Mouse (Mus musculus) cerebellum, adult 11-12 months (tissue): Measurements from ENCODE around the gene Vax2.

Experiments used
- DNase-seq: peaks from one replicate; pipeline ENCODE4 v3.0.0; 2022

Vax2 gene

DNA sequence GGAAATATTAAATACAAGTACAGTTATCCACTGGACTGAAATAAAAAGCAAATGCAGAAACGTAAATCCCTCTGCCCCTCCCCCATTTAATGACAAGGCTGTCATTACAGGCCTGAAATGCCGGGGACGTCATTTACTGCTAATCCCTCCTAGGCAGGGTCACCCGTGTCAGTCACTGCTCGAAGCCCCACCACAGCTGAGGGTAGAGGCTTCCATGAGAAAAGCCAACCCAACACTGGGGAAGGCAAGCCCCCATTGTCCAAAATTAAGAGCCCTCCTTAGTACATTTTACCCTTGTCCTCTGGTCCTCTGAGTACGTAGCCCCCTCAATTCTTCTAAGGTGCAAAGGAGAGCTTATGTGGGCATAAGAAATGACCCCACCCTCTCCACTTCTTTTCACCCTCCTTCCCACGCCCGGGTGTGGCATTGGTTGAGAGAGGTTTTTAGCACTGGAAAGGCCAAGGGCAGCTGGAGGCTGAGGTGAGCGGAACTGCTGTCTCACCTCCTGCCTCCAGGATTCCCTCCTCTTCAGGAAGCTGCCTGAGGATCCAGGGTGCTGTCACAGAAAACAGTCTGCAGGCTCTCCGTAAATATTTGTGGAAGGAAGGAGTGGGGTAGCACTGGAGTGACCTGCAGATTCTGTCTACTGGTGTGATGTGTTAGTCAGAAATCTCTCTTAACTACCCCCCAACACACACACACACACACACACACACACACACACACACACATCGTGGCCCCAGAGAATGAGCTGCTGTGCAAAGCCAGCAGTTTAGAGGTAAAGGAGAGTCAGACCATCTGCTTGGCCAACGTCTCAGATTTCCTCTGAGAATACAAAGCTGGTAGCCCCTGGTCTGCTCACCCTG lies 2.4 kb downstream of the Vax2 start:
- DNase-seq, result no peak

DNA sequence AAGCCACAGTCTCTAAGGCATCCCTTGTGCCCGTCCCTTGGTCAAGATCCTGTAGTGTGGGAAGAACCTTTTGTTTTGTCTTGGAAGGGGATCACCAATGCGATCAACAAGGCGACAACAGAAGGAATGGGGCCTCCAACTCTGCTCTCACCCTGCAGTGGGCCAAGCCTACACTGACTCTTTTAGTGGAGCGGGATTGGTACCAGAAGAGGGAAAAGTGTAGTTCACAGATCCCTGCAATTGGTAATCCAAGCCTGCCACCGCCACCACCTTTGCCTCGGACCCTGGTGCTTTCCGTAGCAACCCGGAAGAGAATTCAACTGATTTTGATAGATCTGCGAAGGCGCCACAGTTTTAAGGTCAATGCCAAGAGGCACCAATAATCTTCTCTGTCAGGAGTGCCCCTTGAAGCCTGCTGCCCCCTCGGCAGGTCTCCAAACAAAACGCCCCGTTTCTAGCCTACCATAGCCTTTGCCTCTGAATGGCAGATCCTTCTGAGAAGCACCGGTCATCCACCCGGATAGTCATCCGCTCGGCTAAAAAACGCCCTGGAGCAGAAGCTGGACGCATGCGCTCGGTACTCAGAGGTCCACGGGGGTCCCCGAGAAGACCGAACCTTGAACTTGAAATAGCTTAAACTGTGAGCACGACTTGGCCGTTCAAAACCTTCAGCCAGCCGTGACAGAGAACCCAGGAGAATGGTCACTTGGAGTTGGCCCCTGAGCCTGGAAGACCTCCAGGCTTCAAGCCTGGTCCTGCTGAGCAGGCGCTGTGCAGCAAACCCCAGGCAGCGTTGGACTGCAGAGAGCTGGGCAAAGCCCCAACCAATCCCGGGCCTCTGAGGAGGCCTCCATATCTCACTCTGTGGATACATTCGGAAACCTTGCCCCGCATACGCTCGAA lies 3.4 kb downstream of the Vax2 start:
- DNase-seq, result no peak

DNA sequence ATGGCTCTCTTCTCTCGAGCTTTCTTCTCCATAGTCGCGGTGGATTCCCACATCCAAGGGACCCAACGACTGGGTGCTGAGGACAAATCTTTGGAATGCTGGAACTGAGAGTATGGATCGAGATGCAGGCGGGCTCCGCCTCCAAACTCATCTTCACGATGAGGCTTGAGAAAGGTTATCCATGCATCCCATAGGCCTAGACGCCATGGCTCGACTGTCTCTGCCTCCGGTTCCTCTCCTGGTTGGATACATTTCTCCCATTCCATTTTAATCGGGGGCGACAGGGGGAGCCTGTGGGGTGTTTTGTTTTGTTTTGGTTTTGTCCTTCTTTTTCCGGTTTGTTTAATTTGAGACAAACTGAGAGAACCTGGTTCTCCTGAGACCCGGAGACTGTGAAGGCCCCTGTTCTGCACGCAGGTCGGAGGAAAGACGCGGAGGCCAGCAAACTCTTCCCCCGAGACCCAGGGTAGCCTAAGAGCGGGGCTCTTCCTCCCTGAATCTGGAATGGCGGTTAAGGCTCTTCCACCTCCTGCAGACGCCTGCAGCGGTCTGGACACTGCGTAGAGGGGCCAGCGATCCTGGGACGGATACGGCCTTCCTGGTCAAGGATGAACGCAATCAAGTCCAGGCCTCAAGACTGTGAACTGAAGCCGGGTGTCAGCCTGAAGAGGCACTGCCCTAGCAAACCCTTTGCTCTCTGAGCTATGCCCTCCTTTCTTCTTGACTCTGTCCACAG lies 4.6 kb downstream of the Vax2 start:
- DNase-seq, result no peak

DNA sequence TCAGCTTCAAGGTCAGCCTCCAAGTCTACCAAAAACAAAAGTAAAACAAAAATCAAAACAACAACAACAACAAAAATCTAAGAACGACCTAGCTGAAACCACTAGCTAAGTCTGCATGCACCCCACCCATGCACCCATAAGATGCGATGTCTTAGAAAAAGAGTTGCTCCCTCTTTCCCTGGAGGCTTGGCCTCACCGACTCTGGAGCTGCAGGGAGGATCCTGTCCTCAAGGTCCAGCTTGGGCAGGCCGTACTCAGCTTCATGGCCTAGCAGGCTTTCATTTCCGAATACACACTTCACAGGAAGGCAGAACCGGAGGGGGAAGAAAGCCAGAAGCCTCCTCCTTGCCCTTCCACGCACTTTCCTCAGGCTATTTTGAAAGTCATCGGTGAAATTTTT lies 6.0 kb downstream of the Vax2 start:
- DNase-seq, result no peak

DNA sequence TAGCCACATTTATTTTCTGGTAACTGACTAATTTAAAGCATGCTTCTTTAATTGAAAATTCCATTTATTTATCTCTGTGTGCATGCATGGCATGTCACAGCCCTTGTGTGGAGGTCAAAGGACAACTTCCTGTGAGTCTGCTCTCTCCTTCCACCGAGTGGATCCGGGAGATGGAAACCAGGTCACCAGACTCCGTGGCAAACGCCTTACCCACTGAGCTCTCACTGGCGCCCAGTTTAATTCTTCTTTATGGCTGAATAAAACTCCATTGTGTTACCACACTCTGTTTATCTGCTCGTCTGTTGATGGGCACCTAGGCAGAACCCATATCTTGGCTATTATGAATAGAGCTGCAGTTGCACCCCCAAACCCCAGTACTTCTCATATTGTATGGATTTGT lies 11.5 kb downstream of the Vax2 start:
- DNase-seq, result no peak

DNA sequence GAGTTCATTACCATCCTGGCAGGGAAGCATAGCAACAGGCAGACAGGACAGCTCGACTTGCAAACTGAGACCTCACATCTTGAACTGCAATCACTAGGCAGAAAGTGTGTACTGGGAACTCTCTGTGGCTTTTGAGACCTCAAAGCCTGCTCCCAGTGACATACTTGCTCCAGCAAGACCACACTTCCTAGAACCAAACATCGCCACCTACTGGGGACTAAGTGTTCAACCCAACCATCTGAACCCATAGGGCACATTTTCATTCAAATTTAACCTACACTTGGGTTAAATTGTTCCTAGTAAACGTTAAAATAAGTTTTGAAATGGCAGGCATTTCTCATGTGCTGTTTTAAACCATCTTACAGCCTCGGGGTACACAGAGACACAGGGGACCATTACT lies 16.1 kb downstream of the Vax2 start:
- no peak for DNase-seq

DNA sequence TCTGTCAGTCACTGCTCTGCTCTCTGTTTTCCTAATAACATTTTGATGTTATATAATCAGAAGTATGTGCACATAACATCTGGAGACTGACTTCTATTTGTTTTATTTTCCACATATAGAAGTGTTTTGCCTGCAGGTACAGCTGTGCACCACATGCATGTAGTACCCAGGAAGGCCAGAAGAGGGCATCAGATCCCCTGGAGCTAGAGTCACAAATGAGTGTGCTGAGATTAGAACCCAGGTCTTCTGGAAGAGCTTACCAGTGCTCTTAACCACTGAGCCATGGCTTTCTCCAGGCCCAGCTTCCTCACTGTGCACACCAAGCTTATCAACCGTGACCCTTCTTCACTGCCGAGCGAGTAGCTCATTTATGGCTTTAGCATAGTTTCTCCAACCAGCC lies 17.4 kb downstream of the Vax2 start:
- DNase-seq, result no peak

DNA sequence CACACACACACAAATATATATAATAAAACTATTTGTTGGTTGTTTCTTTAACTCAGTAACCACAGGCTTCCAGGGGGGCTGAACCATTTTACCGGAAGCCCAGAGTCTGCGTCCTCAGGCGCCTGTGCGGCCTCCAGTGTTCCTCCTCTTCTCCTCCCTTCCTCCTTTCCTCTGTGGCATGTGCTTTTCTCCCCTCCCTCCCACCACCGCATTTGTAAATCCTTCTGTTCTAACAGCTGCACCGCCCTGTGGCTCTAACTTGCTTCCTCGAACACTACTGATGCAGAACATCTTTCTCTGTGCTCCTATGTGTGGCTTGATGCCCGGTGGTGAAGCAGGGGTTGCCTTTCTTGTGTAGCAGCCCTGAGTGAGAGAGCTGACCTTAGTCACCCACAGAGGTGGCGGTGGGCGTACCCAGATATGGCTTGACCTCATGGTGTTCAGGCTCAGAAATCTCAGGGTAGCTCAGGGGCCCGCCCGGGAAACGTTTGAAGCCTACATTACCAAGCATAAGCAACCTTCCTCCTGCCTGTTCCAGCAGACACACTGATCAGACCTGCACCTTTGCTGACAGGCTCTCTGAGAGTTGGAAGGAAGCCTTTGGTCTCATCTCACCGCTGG lies 18.4 kb downstream of the Vax2 start:
- no peak for DNase-seq

DNA sequence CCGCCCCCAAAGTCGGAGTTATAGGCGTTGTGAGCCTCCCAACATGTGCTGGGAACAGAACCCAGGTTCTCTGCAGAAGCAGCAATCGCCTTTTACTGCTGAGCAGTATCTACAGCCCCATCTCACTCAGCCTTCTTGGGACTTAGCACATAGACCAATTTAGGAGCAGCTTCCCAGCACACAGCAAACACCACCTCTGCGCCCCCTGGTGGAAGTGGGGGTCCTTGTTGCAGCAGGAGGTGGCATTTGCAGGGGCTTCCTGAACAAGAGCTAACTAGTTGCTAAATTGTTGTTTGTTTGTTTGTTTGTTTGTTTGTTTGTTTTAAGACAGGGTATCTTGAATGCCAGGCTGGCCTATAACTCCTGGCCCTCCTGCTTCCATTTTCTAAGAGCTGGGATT lies 20.1 kb downstream of the Vax2 start:
- no peak for DNase-seq

DNA sequence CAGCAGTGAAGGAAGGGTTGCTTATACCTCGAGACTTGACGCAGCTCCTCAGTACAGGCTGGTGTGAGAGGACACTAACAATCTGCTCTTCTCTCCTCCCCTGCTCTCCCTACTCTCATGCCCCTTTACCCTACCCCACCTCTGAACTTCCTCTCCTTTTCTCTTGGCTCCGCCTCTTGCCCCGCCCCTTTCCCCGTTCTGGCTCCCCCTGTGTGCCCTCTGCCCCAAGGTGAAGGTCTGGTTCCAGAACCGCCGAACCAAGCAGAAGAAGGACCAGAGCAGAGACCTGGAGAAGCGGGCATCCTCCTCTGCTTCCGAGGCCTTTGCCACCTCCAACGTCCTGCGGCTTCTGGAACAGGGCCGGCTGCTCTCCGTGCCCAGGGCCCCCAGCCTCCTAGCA lies 26.2 kb downstream of the Vax2 start:
- no peak for DNase-seq

DNA sequence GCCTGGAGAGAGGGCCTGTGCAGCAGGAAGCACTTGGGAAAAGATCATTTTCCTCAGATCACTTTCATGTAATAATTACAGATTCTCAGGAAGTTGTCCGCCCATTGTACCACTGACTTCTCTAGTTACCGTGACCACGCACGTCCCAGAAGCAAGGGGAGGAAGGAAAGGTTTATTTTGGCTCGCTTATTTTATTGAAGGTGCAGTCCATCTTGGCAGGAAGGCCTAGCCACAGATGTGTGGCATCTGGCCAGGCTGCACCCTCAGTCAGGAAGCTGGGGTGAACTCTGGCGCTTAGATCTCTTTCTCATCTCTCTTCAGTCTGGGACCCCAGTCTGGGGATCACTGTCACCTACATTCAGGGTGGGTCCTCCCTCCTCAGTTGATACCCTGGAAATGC lies 27.5 kb downstream of the Vax2 start:
- DNase-seq, result no peak

DNA sequence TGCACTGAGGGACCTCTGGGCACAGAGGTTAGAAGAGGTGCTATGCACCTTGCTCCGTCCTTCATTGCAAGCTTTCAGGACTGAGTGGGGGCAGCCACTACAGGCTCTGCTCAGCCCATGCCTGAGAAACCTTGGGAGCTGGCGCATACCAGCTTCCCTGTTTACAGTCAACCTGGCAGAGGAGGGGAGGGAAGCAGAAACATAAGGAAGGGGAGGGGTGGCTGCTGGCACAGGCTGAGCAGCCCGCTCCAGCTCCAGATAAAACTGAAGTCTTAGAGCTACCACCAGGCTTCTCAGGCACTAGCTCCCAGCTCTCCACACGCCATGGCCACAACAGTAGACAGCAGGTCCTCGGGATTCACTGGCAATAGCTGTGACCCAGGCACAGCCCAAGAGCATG lies 31.7 kb downstream of the Vax2 start, which contains the start of gene Atp6v1b1:
Gene Atp6v1b1, plus strand, starts transcription at position 230 of the 400 bp plus-strand sequence.
- no peak for DNase-seq

DNA sequence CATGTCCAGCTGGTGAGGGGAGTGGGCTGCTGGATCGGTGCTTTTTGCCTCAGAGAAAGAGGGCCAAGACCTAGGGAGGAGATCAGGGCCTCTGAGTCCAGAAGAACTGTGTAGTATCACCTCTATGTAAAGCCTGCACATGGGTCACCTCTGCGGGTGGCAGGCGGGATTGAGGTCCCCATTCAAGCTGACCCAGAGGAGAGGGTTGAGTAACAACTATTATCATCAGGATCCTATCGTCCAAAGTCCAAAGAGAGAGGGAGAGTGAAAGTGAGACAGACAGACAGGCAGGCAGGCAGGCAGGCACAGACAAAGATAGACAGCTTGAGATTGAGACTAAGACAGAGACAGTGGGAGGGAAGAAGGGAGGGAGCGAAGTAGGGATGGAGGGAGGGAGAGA lies 32.1 kb downstream of the Vax2 start:
- DNase-seq, result no peak

DNA sequence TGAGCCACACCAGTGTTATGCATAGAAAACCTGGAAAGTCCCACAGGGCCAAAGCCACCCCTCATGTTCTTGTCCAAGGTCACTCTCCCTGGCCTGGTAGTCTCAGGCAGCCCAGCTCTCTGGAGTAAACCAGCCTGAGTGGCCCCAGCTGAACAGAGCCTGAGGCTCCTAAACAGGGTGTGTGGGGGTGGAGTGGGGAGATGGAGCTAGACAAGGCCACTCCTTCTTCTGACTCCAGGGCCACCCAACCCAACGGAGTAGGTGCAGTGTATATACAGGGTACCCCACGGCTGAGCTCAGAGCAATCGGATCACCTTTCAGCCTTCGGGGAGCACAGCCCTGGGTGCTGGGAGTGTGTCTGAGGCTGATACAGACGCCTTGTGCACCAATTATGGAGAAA lies 33.1 kb downstream of the Vax2 start:
- no peak for DNase-seq

DNA sequence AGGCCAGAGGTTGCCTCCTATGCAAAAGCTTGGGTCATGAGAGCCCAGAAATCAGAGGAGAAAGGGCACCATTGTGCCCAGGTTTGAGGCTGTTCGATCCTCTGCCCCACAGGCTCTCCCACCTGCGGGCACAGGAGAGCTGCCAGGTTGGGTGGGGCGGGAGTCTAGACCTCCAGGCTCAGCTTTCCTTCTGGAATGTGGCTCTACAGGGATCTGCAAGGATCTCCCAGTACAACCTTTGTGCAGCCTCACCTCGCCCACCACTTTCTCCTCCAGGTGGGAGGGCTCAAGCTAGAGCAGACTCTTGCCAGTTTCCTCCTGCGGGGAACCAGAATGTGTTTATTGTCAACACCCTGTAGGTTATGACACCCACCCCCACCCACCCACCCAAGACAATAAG lies 33.5 kb downstream of the Vax2 start:
- DNase-seq, result no peak

DNA sequence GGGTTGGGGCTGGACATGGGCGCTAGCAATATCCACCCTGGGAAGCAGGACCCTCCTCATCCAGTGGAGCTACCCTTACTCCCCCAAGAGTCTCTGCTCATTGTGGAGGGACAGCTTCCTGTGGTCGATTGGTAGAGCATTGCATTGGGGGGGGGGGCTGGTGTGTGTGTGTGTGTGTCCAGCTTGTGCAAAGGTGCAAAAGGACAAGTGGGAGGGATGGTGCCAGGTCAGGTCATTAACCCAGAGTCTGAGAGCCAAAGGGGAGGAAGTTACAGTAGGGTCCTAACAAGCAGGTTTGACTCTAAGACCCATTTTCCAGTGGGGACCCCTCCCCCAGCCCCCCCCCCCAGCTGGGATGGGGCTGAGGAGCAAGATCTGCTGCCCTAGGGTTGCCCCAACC lies 34.4 kb downstream of the Vax2 start:
- no peak for DNase-seq

DNA sequence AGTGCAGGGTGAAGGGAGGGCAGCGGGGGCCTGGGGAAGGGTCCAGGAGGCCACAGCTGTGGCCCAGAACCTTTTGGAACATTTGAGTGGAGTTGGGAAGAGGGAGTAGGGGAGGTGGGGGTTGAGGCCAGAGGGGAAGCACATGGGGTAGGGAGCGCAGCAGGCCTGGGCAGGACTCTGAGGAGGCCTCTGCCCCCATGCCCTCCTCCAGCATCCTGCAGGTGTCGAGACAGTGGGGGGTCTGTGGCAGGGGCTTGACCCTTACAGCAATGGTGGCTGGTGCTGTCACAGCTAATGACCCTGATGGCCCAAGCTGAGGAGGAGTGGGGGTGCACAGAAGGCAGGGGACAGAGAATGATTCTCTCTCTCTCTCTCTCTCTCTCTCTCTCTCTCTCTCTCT lies 38.2 kb downstream of the Vax2 start:
- no peak for DNase-seq

DNA sequence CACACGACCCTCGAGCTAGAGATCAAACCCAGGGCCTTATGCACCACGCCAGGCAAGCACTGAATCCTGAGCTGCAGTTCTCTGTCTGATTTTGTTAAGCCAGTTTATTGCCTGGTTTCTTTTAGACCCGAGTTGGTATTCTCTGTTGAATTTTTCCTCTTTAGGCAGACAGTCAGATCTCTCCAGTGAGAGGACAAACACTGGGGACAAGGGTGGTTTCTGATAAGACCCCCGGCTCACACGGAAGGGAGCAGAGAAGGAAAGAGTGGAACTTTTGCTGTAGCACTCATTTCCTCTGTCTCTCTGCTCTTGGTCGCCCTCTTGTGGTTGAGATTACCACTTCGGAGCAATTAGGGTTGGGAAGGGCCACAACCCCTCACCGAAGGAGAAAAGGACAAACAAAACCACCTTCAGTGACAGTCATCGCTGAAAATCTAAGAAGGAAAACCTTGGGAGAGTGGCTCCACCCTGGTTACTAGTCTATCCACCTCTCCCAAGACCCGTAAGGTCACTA lies 39.2 kb downstream of the Vax2 start:
- no peak for DNase-seq

DNA sequence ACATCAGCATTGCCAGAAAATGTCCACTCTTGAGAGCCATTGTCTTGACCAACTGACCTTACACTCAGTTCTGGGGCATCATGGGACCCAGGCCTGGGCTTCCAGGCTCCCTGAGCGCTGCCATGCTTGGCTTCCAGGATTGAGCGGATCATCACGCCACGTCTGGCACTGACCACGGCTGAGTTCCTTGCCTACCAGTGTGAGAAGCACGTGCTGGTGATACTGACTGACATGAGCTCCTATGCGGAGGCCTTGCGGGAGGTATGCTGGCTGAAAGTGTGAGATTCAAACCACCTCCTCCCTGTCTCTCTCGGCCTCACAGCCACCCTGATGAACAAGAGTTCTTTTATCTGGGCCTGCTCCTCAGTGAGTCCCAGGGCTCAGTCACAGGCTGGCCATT lies 45.0 kb downstream of the Vax2 start:
- no peak for DNase-seq

DNA sequence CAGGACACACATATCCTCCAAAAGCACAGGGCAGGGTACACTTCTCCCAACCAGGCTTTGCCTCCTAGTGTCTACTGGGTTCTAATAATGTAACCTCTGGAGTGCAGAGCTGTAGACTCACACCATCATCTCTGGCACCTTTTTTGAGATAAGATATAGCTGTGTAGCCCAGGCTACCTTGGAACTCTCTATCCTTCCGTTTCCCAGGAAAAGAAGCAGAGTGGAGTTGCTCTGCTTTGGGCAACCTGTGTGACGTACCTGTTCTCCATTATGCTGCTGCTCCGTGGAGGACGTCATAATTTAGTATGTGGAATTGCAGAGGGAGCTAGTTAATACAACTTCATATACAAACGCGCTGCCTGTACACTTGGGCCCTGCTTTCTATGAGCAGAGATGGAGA lies 51.3 kb downstream of the Vax2 start, which contains the start of gene Ankrd53:
Gene Ankrd53, plus strand, starts transcription at position 301 of the 400 bp plus-strand sequence.
- DNase-seq, result no peak

DNA sequence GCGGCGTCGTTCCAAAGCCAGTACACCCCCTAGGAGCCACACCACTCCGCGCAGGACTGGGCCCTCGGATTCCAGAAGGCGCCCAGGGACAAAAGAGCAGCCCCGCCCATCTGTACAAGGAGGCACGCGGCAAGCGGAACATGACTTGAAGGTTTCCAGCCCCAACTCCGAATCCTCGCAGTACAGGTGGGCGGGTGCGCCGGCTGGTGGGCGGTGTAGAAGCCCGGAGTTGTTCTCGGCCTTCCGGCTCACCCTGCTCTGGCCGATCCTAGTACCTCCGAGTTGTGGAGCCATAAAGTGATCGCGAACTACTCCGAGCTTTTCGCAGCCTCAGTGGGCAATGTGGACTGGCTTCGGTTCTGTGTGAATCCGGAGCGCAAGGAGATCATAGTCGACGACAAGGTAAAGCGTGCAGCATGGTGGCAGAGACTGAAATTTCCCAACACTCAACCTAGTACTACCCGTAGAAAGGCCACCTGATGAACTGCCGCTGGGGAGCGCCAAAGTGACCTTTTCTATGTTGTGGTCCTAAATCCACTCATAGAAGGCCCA lies 51.9 kb downstream of the Vax2 start:
- DNase-seq, result no peak

DNA sequence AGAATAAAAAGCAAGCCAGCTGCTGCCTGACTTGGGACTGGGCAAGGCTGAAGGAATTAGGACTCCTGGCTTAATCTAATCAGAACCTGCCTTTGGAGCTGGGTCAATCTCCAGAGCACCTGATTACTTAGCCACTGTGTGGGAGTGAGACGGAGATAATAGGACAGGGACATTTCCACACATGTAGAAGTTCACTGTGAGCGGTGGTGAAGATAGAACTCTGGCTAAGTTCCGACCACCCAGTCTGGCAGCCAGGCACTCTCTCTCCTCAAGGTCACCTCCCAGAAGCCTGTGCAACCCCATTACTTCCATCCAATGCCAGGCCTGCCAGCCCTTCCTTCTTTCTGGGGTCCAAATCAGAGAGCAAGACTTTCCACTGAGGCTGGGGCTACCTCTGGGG lies 55.9 kb downstream of the Vax2 start:
- no peak for DNase-seq
